Mouse (Mus musculus) neural tube, embryonic 13.5 days (tissue): ENCODE results near the gene Stard10. TPM values are rescaled to one million over a fixed set of nuclear protein-coding genes. Genes with fewer than 3 reads are reported as not detected.
A peak's percentile ranks its signal among the peaks of the same experiment; 100 is the strongest.

Experiments used
- ATAC-seq: fragments of 200-750 bp; cut with Nextera tagmentation; 2 replicates; pipeline ENCODE4 v1.8.0; 2017; ENCODE audit warnings: low read depth, mild to moderate bottlenecking, moderate TSS enrichment, moderate library complexity
- H3K27ac ChIP-seq: fragments of 300-500 bp; sonication (generic); replicated peaks from 2 replicates; pipeline ENCODE4 v1.5.1; 2015; ENCODE audit warnings: moderate library complexity, mild to moderate bottlenecking, inconsistent platforms
- H3K27me3 ChIP-seq: fragments of 300-500 bp; sonication (generic); 2 replicates; pipeline ENCODE4 v1.6.1; 2015; ENCODE audit warnings: mild to moderate bottlenecking, inconsistent platforms
- H3K36me3 ChIP-seq: fragments of 300-500 bp; sonication (generic); 2 replicates; pipeline ENCODE4 v1.6.1; 2015; ENCODE audit warnings: mild to moderate bottlenecking, inconsistent platforms
- H3K4me1 ChIP-seq: fragments of 300-500 bp; sonication (generic); replicated peaks from 2 replicates; pipeline ENCODE4 v1.6.1; 2015; ENCODE audit warnings: inconsistent platforms
- H3K4me2 ChIP-seq: fragments of 300-500 bp; sonication (generic); 2 replicates; pipeline ENCODE4 v1.6.1; 2015; ENCODE audit warnings: inconsistent platforms, mild to moderate bottlenecking, moderate library complexity
- H3K4me3 ChIP-seq: fragments of 300-500 bp; sonication (generic); 2 replicates; pipeline ENCODE4 v1.5.1; 2015; ENCODE audit warnings: mild to moderate bottlenecking, inconsistent platforms
- H3K9ac ChIP-seq: fragments of 300-500 bp; sonication (generic); 2 replicates; pipeline ENCODE4 v1.6.1; 2015; ENCODE audit warnings: moderate library complexity, mild to moderate bottlenecking, inconsistent platforms
- H3K9me3 ChIP-seq: fragments of 300-500 bp; sonication (generic); 2 replicates; pipeline ENCODE4 v1.6.1; 2016; ENCODE audit warnings: inconsistent platforms
- WGBS: fragments of 180-500 bp; shearing (Covaris S2); methylation state at CpG from one replicate; pipeline ENCODE4 v1.1.7; 2015; 5-methylcytosine and 5-hydroxymethylcytosine counted together
- polyA plus RNA-seq: library from polyadenylated mRNA; unstranded; fragments of >200 nt; fragmentation: Nextera tagmentation; extraction: Ambion mirVana; gene quantifications from 2 replicates; pipeline ENCODE4 v1.2.1, GENCODE M21; 2015

Stard10 gene
- polyA plus RNA-seq, 1 experiment from 2014 or later, result 9.2 TPM

- no peak for ATAC-seq
- Histone ChIP-seq H3K4me1 (peaks cover 29% of the 10 kb centered on the region), H3K27ac (no peak overlapping the region), H3K4me3 (no peak overlapping the region), H3K9me3 (no peaks in the 10 kb centered on the region), H3K27me3 (no peaks in the 10 kb centered on the region), H3K36me3 (no peaks in the 10 kb centered on the region), H3K9ac (no peak overlapping the region), H3K4me2 (0 out of 2 replicates have a peak overlapping the region, but pooled peaks have one; percentile 17)
- 74% methylated on average over 2 of the region's 2 CpGs for WGBS
These were observed 78.6 kb downstream of the Stard10 start for GRCm38 (mm10) chr7:101395471-101395870.

Other genes starting within 250 kb of the Stard10 start
- gene Fchsd2, start 224.2 kb upstream of the Stard10 start, polyA plus RNA-seq, result 36.8 and 37.3 TPM in 2 replicates
- gene Atg16l2, start 14.8 kb upstream of the Stard10 start, polyA plus RNA-seq, result 16.5 and 17.7 TPM in 2 replicates
- gene Arap1, start 31.0 kb downstream of the Stard10 start, polyA plus RNA-seq, result 11.2 and 11.3 TPM in 2 replicates
- gene Gm45837, start 93.8 kb downstream of the Stard10 start, polyA plus RNA-seq, result not detected in 2 replicates
- gene Pde2a, start 104.6 kb downstream of the Stard10 start, polyA plus RNA-seq, result 43.6 TPM in 2 replicates